Mouse (Mus musculus): ENCODE data around the gene Dnajc6.

- TF ChIP-seq POLR2A (IDR thresholded peaks at IDR 0.05; ENCODE audit: low read depth, low read length) (no peak), CTCF (conservative IDR thresholded peaks at IDR 0.05; ENCODE audit: insufficient read depth, insufficient read length, low read depth, low read length) (no peak)
These were observed 157.8 kb downstream of the Dnajc6 start for GRCm38 (mm10) chr4:101654256-101654655.

Measured in kidney, adult 2 months (tissue).